Mouse (Mus musculus) MEL-GATA-1-ER (cell line): ENCODE results near the gene Kif15.

Experiments
- DNase-seq: peaks from one replicate; pipeline ENCODE4 v3.0.0-alpha.2; 2012; ENCODE audit warnings: low read depth; ENCODE audit errors: extremely low read depth

Kif15 gene

DNA sequence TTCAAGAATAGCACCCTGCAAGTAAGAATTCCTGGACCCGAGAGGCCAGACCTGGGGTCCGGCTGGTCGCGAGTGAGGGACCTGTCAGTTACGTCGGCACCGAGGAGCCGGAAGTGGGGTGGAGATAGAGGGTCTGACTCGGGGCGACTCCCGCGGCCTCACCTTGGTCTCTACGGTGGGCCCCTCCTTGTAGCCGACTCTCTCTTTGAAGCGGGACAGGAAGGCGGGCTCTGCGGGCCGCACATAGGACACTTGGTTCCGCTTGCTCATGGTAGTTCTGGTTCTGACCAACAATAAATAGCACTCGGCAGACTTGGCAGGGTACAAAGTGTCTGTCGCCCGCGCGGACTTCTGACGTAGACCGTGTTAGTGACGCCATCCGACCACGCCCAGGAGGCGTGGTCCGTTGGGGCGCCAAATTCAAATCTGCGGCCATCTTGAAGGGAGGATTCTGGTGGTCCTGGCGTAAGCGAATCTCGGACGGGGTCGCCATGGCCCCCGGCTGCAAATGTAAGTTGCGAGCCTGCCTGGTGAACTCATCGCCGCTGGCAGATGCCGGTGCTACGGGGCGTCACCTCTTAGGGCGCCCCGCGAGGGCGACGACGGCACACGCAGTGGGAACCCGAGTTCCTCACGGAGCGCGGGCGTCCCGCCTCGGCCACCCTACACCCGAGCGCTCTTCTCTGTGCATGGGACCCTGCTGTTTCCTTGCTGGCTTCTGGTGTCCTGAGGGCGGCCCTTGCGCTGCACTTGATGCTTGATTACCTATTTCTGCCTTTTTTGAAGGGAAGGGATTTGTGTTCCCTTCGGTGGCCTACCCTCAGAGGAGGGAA lies at the start of gene Kif15, which contains the start of gene 1110059G10Rik:
Kif15 (plus strand) TSS at position 404 of the 833 bp plus-strand sequence.
1110059G10Rik (minus strand) TSS at position 358 of the 833 bp plus-strand sequence.
- peak; percentile 86 for DNase-seq

DNA sequence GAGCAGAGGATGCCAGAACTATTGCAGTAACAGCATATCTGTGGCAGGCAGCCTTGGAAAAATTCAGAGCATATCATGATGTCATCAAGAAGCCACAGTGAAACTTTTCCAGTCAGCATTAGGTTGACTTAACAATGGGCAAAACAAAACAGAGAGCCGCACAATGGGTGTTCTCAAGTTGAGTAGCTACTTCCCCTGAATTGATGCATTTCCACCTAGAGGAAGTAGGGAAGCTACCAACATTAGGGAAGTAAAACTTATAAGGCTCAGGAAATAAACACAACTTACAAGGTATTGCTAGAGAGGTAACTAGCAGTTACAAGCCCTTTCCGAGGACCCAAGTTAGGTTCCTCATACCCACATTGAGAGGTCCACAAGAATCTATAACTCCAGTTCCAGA lies 49.8 kb upstream of the Kif15 start:
- no peak for DNase-seq

DNA sequence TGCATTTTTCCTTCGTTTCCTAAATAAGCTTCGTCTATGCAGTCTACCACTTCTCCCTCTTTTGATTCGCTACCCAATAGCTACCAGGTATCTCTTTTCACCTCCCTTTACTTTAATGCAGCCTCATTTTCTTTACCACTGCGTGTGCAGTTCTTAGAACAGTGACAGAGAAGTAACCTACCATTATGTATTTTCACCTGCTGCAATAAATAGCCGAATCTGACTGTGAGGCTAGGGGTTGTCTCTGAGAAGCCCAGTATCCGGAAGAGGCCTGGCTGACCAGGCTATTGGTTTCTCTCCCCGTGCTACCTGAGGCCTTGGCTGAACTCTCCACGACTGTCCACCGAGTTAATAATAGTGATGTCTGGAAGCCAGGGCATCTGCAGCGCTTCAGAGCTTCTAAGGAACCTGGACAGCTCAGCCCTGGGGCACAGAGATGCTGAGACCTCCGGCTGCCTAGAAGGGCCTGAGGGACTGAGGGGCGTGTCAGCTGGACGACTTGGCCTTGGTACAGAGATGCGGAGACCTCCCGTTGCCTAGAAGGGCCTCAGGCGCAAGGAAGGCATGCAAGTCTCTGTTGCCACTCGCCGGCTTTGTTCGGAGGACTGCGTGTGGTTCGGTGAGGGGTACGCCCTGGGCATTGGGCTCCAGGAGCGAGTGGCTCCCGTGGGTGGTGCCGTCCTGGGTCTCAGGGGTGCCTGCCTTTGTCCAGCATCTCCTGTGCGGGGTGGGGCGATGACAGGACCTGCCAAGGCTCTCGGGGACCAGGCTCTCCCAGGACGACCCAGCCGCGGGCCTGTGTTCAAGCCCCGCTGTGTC lies 47.9 kb upstream of the Kif15 start:
- no peak for DNase-seq

DNA sequence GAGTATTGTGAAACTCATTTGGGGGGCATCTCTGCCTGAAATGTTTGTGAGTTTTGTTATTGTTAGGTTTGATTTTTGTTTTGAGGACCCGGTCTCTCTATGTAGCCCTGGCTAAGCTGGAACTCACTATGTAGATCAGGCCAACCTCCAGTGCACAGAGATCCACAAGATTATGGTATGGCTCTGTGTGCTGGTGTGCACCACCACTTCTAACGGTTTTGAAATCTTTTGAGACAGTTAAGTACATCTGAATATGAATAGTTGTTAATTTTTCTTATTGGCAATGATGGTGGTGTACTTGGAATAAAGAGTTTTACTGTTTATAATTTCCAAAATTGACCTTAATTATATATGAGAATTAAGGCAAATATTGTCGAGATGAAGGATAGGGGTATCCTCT lies 28.4 kb upstream of the Kif15 start:
- DNase-seq = no peak

DNA sequence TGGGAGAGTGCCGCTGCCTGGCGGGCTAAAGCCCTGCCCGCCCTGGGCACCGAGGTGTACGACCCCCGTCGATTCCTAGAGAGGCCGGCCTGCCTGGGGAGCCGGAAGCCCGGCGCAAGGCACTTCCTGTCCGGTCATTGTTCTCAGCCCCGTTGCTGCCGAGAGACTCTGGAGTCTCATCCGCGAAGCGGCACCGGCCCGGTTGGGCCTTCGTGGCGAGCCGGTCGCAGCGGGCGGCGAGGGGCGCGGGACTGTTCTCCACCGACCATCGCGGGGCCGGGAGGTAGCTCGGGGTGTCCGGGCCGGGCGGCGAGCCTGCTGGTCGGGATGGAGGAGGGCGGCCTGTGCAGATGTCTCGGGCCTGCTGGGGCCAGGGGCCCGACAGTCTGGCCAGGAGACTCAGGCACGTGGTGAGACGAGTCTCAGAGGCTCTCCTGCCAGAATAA lies 27.9 kb upstream of the Kif15 start, which contains the start of gene Zfp105:
Zfp105 (plus strand) TSS at position 137 of the 446 bp plus-strand sequence.
- DNase-seq = no peak

DNA sequence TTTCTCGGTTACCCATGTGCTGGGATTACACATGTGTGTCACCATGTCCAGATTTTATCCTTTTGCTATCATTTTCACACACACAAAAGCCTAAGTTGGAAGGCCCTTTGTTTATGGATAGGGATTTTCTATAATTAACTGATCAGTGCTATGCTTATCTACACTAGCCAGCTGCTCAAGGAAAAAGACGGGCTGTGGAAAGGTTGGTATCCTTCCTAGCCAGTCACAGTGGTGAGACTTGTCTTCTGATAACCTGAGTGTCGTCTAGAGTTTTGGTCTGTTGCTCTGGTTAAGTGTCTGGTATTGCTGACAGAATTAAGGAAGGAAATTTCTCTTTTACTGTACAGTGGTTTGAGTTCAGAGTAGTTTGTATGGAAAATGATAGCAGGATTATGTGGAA lies 21.9 kb upstream of the Kif15 start:
- no peak for DNase-seq

DNA sequence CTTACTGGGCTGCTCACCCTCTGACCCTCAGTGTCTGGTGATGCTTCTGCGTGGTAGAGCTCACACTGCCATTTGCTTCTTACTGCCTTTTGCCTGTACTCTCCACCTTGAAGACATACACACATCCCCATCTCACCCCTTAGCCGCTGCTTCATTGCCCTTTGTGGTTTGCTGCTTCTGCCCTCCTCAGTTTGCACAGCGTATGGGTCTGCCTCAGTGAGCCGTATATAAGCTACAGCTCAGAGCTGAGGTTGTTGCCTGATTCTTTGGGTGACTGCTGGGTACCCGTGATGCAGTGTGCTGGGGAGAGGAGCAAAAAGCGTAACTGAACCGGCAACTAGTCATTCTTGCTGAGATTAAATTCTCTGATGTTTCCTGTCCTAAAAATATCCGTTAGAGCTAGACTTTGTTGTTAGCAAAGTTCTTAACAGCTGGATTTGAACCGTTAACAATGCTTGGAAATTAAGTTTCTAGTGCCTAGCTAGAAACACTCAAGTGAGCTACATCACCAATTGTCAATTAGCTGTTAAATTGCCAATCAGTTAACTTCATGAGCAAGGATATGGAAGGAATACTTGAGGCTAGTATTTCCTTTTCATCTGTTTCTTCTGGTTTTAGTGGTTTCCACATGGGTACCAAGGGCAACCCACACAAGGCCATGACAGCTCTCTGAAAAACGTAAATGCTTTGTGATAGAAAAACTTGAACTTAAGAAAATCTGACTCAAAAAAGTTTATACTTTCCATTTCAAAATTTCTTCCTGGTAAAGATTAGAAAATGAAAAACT lies 47.8 kb downstream of the Kif15 start:
- DNase-seq = no peak

DNA sequence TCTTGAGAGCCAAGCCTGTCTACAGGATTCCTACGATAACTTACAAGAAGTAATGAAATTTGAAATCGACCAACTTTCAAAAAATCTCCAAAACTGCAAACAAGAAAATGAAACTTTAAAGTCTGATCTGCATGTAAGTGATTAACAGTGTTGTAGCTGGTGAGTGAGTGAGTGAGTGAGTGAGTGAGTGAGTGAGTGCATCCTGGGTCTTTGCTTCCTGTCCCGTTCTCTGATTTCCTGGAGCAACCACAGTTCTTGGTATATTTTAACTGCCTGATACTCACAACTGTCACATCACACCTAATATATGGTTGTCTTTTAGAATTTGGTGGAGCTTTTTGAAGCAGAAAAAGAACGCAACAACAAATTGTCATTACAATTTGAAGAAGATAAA lies 48.3 kb downstream of the Kif15 start:
- no peak for DNase-seq

DNA sequence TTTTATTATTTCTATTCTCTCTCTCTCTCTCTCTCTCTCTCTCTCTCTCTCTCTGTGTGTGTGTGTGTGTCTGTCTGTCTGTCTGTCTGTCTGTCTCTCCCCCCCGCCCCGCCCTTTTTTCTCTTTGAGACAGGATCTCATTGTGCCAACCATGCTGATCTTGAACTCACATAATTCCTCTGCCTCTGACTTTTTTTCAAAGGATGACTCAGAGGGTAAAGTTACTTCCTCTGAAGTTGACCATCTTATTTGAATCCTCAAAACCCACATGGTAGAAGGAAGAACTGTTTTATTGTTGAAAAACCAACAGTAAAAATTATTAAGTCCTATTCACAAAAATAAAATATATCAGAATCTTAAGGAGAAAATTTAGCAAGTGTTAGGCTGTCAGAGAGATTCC lies 53.9 kb downstream of the Kif15 start:
- no peak for DNase-seq

DNA sequence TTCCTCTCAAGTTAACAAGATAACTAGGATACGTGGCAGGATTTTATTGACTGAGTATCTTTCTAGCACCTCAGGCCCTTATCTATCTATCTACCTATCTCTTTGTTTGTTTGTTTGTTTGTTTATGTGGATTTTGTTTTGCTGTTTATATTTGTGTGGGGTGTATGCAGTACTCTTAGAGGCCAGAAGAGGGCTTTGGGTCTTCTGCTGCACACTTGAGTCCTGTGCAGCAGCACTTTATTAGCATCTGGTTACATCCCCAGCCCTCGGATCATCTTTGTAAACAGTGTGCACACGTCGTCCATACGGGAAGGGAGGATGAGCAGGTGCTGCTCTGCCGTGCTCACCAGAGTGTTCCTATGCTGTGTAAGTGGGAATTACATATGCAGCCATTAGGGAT lies 55.2 kb downstream of the Kif15 start:
- DNase-seq = no peak

DNA sequence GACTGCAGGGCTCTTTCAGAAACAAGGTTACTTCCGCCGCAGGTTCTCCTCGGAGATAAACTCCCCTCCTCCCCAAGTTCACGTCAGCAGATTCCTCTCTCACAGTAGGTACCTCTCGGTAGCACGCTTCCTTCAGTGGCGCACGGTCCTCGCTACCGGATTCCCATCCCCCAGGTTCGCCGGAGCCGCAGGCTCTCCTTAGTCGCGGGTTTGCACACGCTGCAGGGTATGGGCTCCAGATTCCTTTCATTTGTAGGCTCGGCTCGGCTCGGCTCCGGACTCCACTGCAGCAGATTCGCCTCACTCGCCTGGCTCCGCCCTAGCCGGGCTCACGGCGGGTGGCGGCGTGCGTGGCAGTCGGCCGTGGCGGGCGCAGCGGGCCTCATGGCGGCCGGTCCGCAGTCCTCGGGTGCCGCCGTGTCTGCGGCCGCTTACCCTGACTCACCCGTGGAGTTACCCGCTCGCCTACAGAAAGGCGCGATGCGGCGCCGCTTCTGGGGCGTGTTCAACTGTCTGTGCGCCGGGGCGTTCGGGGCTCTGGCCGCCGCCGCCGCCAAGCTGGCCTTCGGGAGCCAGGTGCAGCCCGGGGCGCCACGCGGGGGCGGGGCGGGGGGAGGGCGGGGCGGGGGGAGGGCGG lies 70.3 kb downstream of the Kif15 start, which contains the start of gene Tmem42:
Tmem42 (plus strand) TSS at position 332 of the 637 bp plus-strand sequence.
- DNase-seq = peak; percentile 78

DNA sequence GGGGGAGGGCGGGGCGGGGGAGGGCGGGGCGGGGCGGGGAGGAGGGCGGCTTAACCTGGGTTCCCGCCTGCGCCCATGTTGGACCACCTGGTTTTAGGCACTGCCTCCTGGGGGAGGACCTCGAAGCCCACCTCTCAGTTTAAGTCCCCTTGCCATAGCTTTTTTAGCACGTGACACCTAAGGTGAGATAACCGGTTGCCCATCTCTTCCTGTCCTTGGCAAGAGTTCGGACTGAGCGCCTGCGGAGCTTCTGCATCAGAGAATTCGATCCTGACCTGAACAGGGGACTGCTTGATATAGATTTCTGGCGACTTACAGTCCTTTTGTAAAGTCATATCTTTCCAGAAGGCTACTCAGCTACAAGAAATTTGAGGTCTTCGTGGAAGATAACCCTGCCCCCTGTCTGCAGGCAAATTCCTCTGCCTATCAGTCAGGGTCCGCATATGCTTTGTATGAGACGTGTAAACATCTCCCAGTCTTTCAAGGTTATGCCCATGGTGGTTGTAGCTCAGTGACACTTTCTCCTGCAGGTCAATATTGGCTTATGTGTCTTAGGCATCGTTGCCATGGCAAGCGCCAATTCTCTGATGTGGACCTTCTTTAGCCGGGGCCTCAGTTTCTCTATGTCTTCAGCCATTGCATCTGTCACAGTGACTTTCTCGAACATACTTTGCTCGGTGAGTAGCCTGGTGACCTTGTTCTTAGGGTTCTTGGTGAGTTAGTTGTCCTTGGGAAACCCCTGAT lies 71.0 kb downstream of the Kif15 start:
- peak; percentile 19 for DNase-seq

DNA sequence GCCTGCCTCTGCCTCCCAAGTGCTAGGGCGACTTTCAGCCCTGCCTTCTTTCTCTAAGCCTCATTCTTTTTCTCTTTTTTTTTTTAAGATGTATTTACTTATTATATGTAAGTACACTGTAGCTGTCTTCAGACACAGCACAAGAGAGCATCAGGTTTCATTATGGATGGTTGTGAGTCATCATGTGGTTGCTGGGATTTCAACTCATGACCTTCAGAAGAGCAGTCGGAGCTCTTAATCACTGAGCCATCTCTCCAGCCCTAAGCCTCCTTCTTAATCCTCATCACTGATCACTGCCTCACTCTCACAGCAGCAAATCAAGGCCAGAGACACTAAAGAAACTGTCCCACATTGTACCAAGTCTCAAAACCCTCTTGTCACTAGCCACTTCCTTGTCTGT lies 73.4 kb downstream of the Kif15 start:
- no peak for DNase-seq

DNA sequence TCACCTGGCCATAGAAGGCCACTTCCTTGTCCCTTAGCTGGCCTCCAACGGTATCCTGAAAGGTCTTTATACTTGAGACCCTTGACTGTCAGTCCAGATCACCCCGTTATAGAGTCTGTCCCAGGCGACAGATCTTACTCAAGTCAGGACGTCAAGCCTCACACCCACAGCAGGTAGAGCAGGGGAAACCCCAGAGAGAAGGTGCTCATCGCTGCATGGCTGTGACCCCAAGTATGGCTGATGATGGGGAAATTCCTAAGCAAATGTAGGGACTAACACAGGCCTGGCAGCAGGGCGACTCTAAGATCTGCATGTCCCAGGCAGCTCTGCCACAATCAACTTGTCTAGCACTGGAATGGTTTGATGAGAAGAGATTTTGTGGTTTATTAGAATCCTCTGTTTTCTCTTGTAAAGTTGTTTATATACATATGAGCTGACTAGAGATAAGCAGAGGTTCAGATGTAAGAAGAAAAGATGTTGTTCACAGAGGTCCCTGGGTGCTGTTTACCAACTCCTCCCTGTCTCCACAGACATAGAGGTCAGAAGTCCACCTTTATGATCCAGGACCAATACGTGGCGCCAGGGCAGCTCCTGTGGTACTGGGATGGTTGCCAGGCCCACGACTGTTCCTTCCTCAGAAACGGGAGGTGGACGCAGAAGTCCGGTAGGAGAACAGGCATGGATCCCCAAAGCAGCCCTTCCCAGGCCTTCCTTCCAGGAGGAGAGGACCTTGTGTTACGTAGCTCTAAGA lies 80.8 kb downstream of the Kif15 start:
- DNase-seq = no peak

DNA sequence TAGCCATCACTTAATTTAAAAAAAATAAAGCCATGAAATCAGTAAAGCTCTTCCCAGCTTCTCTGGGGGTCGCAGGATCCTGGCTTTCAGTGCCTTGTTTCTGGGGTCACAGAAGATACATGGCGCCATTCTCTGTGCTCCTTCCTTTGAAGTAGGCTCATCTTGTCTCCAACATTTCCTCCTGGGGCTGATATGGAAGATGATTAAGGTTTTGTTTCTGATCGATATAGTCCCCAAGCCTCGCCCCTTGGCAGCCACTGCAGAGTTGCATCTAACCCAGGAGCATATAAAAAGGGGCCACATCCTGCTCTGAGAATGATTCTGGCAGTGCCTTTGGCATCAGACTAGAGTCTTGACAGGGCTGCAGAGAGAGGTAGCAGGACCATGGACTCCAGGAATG lies 83.6 kb downstream of the Kif15 start, which contains the start of gene Tgm4:
Tgm4 (plus strand) TSS at position 301 of the 400 bp plus-strand sequence.
- DNase-seq = no peak

DNA sequence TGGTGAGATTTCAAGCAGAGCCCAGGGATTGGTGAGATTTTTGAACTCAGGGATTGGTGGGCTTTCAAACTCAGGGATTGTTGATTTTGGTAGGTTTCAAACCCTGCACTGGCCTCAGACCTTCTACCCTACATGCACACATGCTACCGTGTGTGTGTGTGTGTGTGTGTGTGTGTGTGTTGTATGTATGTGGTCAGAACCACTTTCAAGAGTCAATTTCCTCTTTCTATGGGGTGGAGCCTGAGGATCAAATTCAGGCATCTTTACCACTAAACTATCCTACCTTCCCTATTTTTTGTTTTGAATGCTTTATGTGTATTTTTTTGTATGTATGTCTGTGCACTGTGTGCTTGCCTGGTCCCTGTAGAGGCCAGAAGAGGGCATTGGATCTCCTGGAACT lies 96.8 kb downstream of the Kif15 start:
- DNase-seq = peak; percentile 25

DNA sequence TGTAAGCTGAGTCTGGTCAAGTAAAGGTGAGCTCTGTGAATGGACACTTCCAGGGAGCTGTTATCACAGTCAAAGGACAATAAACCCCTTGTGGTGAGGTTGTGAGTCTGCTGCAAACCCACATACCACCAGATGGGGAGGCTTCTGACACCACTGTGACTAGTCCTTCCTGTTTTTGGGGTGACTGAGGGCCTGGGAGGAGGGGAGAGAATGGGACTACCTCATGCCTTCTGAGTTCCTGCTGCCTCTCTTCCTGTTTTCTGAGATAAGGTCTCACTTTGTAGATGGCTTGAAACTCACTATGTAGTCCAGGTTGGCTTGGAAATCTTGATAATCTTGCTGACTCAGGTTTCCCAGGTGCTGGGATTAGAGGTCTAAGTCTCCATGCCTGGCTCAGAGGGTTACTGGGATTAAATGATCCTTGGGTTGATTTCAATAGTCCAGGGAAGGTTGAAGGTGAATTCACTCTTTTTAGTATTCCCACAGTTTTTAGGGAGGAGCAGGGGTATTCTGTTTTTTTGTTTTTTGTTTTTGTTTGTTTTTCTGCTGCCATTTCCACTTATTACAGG lies 108.0 kb downstream of the Kif15 start:
- peak; percentile 86 for DNase-seq

DNA sequence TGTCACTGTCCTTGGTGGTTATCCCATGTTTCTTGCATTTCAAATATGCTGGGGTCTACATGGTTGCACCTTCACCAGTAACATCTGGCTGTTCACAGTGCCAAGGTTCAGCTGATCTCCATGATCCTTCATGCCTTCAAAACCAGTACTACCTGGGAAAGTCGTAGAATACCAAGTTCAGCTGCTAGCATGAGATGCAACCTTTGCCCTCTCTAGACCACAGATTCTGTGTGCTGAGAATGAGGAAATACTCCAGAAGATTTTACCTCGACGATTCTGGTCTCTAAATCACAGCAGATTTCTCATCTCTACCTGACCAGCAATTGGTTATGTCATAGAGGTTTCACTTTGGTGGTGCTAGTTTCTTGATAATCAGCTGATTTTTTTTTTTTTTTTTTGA lies 109.3 kb downstream of the Kif15 start:
- no peak for DNase-seq
